Mouse (Mus musculus) myocyte (in vitro differentiated cells): Measurements from ENCODE around the gene Ly6f.

ENCODE experiments used
- E2F4 ChIP-seq: IDR thresholded peaks from one replicate; pipeline ENCODE4 v1.6.1; 2011; ENCODE audit warnings: mild to moderate bottlenecking, control low read depth, moderate library complexity; ENCODE audit not compliant: insufficient read depth
- MAX ChIP-seq: IDR thresholded peaks from one replicate; pipeline ENCODE4 v1.6.1; 2011; ENCODE audit warnings: low read depth, mild to moderate bottlenecking, control low read depth
- MYOD1 ChIP-seq, 3 experiments: IDR thresholded peaks; one replicate each; pipeline ENCODE4 v1.6.1; 2011; ENCODE audit warnings: control low read depth in 2 of 3, low read depth in 2 of 3, mild to moderate bottlenecking in 2 of 3, moderate library complexity in 1 of 3; ENCODE audit not compliant: insufficient read length in 2 of 3, control insufficient read depth in 1 of 3
- POLR2A ChIP-seq: IDR thresholded peaks from one replicate; pipeline ENCODE4 v1.6.1; 2011; ENCODE audit warnings: low read depth, mild to moderate bottlenecking, control low read depth, moderate library complexity; ENCODE audit not compliant: insufficient read length
- SRF ChIP-seq: IDR thresholded peaks from one replicate; pipeline ENCODE4 v1.6.1; 2011; ENCODE audit warnings: low read depth; ENCODE audit not compliant: control insufficient read depth, insufficient read length
- TCF12 ChIP-seq: IDR thresholded peaks from one replicate; pipeline ENCODE4 v1.6.1; 2011; ENCODE audit warnings: mild to moderate bottlenecking, control low read depth; ENCODE audit not compliant: poor library complexity, insufficient read depth, severe bottlenecking
- TCF3 ChIP-seq: IDR thresholded peaks from one replicate; pipeline ENCODE4 v1.6.1; 2011; ENCODE audit warnings: low read depth, control low read depth; ENCODE audit not compliant: insufficient read length
- USF1 ChIP-seq: IDR thresholded peaks from one replicate; pipeline ENCODE4 v1.6.1; 2011; ENCODE audit warnings: low read depth, mild to moderate bottlenecking, control low read depth, moderate library complexity

- no peak for TF ChIP-seq POLR2A
- no peak for TF ChIP-seq USF1
- TF ChIP-seq TCF3: no peak
- TF ChIP-seq TCF12: no peak
- no peak for TF ChIP-seq E2F4
- no peak for TF ChIP-seq MAX
- no peak for TF ChIP-seq SRF
- no peak for TF ChIP-seq MYOD1 (IDR thresholded peaks at IDR 0.05; ENCODE audit: control insufficient read depth in 1 of 3, insufficient read length in 2 of 3, low read depth in 2 of 3)
These were observed 2.4 kb upstream of the Ly6f start for GRCm38 (mm10) chr15:75265863-75266262.
